Mouse (Mus musculus): ENCODE measurements around the gene Egln1. TPM values are rescaled to one million over a fixed set of nuclear protein-coding genes. Genes with fewer than 3 reads are reported as not detected.

Egln1 gene
- 18.8 and 24.0 TPM in 2 replicates for total RNA-seq (2017)

DNA sequence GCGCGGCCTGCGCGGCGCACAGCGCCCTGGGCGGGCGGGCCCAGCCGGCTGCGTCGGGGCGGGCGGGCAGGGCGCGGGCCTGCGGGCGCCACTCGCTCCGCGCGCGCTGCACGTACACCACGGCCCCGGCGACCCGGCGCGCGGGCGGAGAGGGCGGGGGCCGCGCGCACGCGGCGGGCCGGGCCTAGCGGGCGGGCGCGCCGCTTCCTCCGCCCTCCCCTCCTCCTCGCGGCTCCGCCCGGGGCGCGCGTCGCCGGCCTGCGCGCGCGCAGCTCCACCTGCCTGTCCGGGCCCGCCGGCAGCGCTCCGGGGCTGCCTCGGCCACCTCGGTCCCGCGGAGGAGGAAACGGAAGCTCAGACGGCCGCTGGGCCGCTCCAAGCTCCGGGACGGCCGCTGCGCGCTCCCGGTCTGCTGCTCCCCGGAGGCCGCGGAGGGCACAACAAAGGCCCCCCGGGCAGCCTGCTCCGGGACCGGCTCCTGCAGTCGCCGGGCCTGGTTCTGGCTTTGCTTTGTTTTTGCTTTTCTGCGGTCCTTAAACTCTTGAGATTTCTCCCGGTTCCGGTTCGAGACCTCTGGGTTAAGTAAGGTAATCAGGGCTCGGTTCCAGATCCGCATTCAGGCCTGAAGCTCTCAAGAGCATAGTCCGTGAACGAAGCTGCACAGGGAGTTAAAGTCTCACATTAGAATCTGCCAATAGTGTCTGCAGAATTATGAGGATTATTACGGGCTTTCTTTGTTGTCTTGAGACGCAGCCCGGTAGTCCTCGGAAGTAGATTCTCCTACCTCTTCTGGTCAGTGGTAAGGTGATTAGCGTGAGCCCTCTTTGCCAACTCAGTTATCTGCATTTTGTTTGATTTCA, at the start of gene Egln1:
Gene Egln1, minus strand, starts transcription at position 116 of the 860 bp plus-strand sequence.
- peak in 1 of 2 experiments; percentile 51; a peak in 3 of 4 replicates for ATAC-seq (replicated peaks in 1 of 2; ENCODE audit: insufficient read depth in 1 of 2, low FRiP score in 2 of 2, low TSS enrichment in 1 of 2, low read depth in 1 of 2, poor library complexity in 2 of 2, severe bottlenecking in 2 of 2)

DNA sequence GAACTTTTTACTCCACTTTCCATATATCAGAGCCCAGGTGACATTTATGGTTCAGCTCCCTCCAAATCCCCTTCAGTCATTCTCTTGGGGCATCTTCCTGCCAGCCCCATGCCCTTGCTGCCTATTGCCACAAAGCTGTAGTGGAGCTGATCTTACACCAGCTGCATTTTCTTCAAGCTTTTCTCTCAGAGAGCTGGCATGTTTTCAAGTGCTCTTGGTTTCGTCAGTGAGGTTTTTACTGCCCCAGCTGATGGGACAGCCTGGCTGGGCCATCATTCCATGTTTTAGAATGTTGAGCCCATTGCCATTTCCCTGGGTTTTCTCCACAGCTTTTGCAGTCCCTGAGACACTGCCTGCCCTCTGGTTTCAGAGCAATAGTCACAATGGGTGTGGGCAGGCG, 46.7 kb upstream of the Egln1 start:
- ATAC-seq (replicated peaks in 1 of 2; ENCODE audit: insufficient read depth in 1 of 2, low FRiP score in 2 of 2, low TSS enrichment in 1 of 2, low read depth in 1 of 2, poor library complexity in 2 of 2, severe bottlenecking in 2 of 2): no peak

DNA sequence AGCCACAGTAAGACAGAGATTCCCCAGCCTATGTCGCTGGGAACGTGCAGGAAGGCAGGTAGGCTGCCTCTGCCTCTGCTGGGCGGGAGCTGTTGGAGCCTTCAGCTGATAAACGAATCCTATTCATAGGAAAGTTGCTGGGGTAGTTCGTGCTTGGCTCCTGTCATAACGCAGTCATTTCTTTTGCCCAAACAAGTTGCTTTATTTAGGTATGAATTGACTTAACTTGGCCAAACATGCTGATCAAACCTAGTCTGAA, 42.5 kb upstream of the Egln1 start:
- ATAC-seq (replicated peaks in 1 of 2; ENCODE audit: insufficient read depth in 1 of 2, low FRiP score in 2 of 2, low TSS enrichment in 1 of 2, low read depth in 1 of 2, poor library complexity in 2 of 2, severe bottlenecking in 2 of 2): no peak

DNA sequence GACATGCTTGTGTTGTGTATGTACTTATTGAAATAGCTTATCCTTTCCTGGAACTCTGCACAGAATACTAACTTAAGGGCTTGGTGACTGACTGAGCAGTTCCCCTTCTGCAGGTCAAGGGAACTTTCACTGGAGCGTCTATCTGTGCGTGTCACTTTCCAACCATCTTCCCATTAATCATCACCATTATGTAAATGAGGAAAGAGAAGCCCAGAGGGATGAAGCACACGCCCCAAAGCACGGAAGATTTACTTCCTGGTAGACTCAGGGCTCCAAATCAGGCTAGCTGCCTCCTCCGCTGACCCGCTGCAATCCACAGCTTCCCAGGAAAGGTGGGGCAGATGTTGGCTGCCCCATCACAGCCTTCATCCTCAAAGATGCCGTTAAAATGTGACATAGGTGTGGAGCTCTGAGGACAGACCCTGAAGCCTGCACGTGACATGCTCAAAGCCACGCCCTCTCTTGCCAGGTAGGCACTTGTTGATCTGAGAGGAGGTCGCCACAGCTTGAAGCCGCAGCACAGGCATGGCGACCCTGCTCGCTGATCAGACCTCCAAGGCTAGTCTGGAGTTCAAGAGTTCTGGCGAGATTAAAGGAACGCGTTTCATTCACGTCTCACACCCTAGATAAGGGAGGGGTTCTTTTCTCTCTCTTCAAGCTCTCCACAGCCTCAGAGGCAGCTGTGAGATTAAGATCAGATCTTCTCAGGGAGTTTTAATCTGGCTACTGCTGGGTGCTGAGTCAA, 42.0 kb upstream of the Egln1 start:
- no peak for ATAC-seq (replicated peaks in 1 of 2; ENCODE audit: insufficient read depth in 1 of 2, low FRiP score in 2 of 2, low TSS enrichment in 1 of 2, low read depth in 1 of 2, poor library complexity in 2 of 2, severe bottlenecking in 2 of 2)

DNA sequence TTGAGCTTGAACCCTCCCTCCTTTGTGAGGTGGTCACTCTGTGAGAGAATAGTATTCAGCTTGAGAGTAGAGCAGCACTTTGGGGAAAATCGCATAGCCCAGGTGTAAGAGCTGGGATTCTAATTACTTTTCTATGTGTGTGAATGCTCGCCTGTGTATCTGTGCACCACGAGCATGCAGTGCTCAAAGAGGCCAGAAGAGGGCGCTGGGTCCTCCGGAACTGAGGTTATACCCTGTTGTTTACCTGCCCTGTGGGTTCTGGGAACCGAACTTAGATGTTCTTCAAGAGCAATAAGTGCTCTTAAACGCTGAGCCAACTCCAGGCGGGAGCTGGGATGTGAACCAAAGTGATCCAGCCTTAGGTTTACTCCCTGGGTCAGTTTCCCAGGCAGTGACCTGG, 31.7 kb upstream of the Egln1 start:
- ATAC-seq (replicated peaks in 1 of 2; ENCODE audit: insufficient read depth in 1 of 2, low FRiP score in 2 of 2, low TSS enrichment in 1 of 2, low read depth in 1 of 2, poor library complexity in 2 of 2, severe bottlenecking in 2 of 2): no peak

DNA sequence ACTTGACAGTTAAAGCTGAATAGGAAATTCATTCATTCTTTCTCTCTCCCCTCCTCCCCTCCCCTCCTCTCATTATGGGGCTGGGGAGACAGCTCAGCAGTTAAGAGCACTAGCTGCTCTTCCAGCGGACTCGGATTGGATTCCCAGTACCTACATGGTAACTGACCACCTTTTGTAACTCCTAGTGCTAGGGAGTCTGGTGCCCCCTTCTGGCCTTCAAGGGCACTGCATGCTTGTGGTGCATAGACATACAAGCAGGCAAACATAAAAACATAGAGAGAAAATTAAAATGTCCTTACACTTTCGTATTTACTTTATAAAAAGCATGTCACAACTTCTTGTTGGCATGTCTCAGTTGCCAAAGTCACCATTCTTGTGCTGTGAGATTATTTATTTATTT, 30.9 kb upstream of the Egln1 start:
- no peak for ATAC-seq (replicated peaks in 1 of 2; ENCODE audit: insufficient read depth in 1 of 2, low FRiP score in 2 of 2, low TSS enrichment in 1 of 2, low read depth in 1 of 2, poor library complexity in 2 of 2, severe bottlenecking in 2 of 2)

DNA sequence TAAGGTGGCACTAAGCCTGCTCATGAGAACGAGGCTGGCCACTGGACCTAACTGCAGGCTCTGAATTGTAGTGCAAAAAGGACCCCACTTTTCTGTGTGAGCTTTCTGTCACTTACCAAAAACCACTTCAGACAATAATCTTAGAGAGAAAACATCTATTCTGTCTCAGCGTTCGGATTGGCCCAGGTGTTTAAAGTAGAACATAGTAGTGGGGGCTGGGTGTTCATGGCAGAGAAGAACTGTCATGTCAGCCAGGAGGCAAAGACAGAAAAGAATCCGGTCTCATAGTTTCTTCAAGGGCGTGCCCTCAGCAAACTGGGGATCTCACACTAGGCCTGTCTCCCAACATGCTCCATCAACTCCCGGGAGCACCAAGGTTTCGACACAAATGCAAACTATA, 28.9 kb upstream of the Egln1 start:
- ATAC-seq (replicated peaks in 1 of 2; ENCODE audit: insufficient read depth in 1 of 2, low FRiP score in 2 of 2, low TSS enrichment in 1 of 2, low read depth in 1 of 2, poor library complexity in 2 of 2, severe bottlenecking in 2 of 2): no peak

DNA sequence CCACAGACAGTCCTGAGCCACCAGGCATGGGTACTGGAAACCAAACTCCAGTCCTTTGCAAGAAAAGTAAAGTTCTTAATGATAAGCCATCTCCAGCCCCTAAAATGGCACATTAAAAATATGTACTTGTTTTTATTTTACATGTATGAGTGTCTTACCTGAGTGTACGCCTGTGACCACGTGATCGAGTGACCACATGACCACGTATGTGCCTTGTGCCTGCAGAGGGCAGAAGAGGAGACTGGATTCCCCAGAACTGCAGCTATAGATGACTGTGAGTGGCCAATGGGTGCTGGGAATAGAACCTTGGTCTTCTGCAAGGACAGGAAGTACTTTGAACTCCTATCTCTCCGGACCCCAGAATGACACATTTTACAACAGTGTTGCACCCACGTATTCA, 27.1 kb upstream of the Egln1 start:
- ATAC-seq (replicated peaks in 1 of 2; ENCODE audit: insufficient read depth in 1 of 2, low FRiP score in 2 of 2, low TSS enrichment in 1 of 2, low read depth in 1 of 2, poor library complexity in 2 of 2, severe bottlenecking in 2 of 2): no peak

DNA sequence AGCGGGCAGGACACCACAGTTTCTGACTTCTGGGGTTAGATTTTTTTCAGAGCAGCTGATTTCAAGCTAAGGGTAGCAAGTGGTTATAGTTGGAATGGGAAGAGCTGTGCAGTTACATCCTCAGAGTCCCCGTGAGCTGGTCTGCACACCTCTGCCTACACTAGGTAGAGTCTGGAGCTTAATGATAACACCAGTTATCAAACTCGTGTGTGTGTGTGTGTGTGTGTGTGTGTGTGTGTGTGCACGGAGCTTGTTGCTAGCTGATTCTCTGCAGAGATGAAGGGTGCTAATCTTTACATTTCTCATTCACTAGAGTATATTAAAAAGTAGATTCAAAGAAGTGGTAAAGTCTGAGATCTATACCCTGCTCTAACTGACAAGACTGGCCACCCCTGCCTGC, 25.1 kb upstream of the Egln1 start:
- ATAC-seq (replicated peaks in 1 of 2; ENCODE audit: insufficient read depth in 1 of 2, low FRiP score in 2 of 2, low TSS enrichment in 1 of 2, low read depth in 1 of 2, poor library complexity in 2 of 2, severe bottlenecking in 2 of 2): no peak

DNA sequence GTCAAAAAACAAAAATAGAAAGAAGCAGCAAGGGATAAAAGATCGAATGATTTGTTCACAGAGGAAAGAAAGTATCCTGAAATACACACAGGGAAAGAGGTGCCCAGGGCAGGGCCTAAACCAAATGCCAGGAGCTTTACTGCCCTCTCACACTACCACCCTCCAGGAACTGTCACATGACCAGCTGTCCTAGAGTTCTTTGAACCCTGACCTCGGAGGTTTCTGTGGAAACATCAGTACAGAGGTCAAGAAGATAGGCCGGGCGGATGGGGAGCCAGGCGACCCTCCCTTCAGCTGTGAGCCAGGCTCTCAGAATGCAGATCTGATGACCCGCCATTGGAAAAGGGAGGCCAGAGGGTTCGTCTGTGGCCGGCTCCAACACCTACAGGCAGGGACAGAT, 24.1 kb upstream of the Egln1 start:
- ATAC-seq (replicated peaks in 1 of 2; ENCODE audit: insufficient read depth in 1 of 2, low FRiP score in 2 of 2, low TSS enrichment in 1 of 2, low read depth in 1 of 2, poor library complexity in 2 of 2, severe bottlenecking in 2 of 2): no peak

DNA sequence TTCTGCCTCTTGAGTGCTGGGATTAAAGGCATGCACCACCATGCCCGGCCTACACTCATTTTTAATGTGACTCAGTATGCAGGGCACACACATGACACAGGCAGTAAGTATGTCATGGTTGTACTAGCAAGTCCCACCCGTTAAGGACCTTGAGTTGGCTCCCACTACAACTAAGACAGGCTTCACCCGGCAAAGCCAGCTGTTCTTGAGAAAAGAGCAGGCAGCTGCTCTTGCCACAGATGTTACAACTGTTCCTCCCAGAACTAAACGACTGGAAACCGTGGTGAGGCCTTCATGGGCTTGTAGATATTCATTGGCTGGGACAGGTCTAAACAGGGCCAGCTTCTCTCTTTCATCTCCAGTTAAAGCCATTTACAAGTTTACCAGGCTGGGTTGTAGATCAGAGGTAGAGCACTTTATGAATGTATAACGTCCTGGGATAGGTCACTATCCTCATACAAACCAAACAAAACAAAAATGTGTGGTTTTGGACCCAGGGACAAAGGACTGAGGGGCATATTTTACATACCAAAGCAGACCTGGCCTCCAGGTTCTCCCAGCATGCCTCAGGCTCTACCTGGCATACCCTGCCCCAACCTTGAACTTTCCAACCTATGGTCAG, 21.3 kb upstream of the Egln1 start:
- ATAC-seq (replicated peaks in 1 of 2; ENCODE audit: insufficient read depth in 1 of 2, low FRiP score in 2 of 2, low TSS enrichment in 1 of 2, low read depth in 1 of 2, poor library complexity in 2 of 2, severe bottlenecking in 2 of 2): no peak

DNA sequence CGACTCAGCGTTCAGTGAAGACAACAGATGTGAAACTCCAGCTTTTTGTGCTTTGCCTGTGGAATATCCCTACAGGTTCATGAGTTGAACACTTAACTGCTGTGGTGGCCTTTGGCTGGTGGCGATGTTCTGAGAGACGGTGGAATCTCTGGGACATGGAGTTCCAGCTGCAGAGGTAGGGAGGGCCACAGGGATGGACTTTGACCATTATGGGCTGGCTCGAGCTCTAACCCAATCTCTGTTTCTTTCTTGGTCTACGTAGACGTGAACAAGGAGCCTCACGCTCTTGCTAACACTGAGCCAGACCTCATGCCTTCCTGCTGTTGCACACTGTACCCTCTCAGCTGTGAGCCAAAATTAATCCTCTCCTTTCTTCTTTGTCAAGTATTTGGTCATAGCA, 15.8 kb upstream of the Egln1 start:
- ATAC-seq (replicated peaks in 1 of 2; ENCODE audit: insufficient read depth in 1 of 2, low FRiP score in 2 of 2, low TSS enrichment in 1 of 2, low read depth in 1 of 2, poor library complexity in 2 of 2, severe bottlenecking in 2 of 2): no peak

DNA sequence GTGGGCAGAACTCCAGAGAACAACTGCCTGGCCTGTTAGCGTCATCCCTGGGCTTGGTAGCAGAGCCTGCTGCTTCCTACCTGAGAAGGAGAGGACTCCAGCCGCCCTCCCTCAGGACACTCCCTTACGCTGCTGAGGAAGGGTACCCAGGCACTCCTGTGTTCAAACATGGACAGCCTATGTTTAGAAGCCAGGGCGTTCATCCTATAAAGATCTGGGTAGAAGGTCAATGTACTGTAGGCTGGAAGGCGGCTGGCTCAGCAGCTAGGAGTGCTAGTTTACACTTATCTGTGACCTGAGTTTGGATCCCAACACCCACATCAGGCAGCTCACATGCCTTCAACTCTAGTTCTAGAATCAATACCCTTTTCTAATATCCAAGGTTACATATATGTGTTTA, 14.1 kb upstream of the Egln1 start:
- no peak for ATAC-seq (replicated peaks in 1 of 2; ENCODE audit: insufficient read depth in 1 of 2, low FRiP score in 2 of 2, low TSS enrichment in 1 of 2, low read depth in 1 of 2, poor library complexity in 2 of 2, severe bottlenecking in 2 of 2)

DNA sequence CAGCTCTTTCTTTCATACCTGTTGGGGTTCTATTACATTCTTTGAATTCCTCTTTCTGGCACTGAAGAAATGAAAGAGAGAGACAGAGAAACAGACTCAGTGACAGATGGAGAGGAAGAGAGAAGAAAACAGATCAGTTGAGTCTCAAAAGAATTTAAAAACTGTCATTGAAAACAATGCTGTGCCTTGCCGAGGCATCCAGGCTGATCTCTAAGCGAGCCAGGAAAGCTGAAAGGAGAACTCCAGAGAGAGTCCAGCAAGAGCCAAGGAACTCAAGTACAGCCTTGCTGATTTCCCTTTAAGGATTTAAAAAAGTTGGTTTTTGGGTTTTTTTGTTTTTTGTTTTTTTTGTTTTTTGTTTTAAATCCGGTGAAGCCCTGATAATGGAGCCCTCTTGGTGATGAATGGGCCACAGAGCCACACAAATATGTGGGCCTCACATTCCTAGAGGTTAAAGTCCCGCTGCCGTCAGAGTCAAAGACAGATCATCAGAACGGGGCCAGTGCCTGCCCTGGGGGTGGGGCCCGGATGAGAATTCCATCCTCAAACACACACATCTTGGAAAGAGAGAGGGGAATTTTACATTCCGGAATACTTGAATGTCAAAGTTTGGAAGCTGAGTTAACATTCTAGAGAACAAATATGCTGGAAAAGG, 11.2 kb upstream of the Egln1 start:
- ATAC-seq (replicated peaks in 1 of 2; ENCODE audit: insufficient read depth in 1 of 2, low FRiP score in 2 of 2, low TSS enrichment in 1 of 2, low read depth in 1 of 2, poor library complexity in 2 of 2, severe bottlenecking in 2 of 2): no peak

DNA sequence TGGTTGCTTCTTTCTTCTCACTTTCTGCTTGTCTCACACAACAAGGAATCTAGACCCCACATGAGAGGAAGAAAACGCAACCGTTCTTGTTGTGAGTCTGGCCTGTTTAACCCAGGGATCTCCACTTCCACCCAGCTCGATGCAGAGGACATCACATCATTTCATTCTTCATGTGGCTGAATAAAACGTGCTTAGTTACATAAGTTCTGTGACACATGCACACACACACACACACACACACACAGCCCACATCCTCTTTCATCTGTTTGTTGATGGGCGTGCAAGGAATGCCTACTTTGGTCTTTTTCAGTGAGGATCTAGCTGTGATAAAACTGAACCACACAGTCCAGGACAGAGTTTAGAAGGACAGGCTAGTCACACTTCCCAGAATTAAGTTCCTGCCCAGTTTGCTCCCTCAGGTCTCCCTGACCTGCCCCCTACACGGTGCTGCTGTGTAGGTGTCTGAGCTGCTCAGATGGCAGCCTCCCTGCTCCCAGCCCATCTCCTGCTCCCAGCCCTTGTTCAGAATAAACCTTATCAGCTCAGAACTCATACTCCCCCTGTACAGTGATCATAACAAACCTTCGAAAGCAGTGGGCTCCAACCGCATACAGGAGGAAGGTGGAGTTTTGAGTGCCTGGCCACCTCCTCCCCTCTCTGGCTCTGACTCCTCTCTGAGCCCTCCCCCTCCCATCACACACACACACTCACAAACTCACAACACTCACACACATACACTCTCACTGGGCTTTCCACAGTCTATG, 10.5 kb upstream of the Egln1 start:
- peak; percentile 21 to 46 for ATAC-seq (replicated peaks in 1 of 2; ENCODE audit: insufficient read depth in 1 of 2, low FRiP score in 2 of 2, low TSS enrichment in 1 of 2, low read depth in 1 of 2, poor library complexity in 2 of 2, severe bottlenecking in 2 of 2)

DNA sequence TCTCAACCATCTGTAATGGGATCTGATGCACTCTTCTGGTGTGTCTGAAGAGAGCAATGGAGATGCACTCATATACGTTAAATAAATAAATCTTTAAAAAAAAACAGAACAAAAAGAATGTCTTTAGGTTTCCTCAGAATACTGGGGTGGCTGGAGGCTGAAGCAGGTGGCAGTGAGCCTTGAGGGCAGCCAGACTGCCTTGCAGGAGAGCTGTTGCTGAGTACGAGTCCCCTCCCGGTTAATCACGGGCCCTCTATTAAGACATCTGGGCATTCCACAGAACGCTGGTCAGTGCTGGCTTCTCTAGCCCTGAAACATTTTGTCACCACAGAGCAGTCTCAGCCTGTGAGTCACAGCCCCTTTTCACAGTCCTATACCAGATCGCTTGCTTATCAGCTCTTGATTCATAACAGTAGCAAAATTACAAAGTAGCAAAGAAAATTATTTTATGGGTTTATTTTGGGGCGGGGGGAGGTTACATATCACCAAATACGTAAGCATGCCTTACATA, 5.5 kb upstream of the Egln1 start:
- no peak for ATAC-seq (replicated peaks in 1 of 2; ENCODE audit: insufficient read depth in 1 of 2, low FRiP score in 2 of 2, low TSS enrichment in 1 of 2, low read depth in 1 of 2, poor library complexity in 2 of 2, severe bottlenecking in 2 of 2)

DNA sequence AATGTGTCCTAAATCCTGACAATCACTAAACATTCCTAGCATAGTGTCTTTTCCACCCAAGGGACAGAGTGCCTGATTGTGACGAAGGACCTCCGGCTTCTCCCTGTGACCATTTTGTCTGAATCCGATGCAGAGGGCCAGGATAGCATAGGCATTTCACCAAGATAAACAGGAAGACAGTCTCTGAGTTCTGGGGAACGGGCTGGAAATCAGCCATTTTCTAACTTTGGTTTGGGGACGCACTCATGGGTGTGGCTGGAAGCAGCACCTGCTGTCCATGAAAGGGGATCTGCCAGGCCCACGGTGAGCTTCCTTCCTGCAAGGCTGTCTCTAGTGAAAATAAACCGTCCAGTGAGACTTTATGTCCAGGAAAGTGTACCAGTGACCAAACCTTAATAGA, 4.1 kb upstream of the Egln1 start:
- ATAC-seq (replicated peaks in 1 of 2; ENCODE audit: insufficient read depth in 1 of 2, low FRiP score in 2 of 2, low TSS enrichment in 1 of 2, low read depth in 1 of 2, poor library complexity in 2 of 2, severe bottlenecking in 2 of 2): no peak
